Mouse (Mus musculus) lung, embryonic 14.5 days (tissue): ENCODE measurements at regions not wholly inside any gene's neighbourhood (a gene's known extent, or its start where the extent isn't known, plus 50 kb on each side); places are given as distances from the start of the nearest gene placed in this dataset.

ENCODE experiments used
- ATAC-seq: fragments of 200-750 bp; cut with Nextera tagmentation; 2 replicates; pipeline ENCODE4 v1.8.0; 2017; ENCODE audit warnings: mild to moderate bottlenecking, moderate TSS enrichment, moderate library complexity; ENCODE audit not compliant: insufficient read depth
- DNase-seq: peaks from one replicate; pipeline ENCODE4 v3.0.0-alpha.2; 2015
- H3K27ac ChIP-seq: fragments of 300-500 bp; sonication (generic); 2 replicates; pipeline ENCODE4 v1.5.1; 2014; ENCODE audit warnings: low read depth, mild to moderate bottlenecking, moderate library complexity
- H3K27me3 ChIP-seq: fragments of 300-500 bp; sonication (generic); 2 replicates; pipeline ENCODE4 v1.6.1; 2014; ENCODE audit warnings: low read length, control low read depth; ENCODE audit not compliant: insufficient read depth
- H3K36me3 ChIP-seq: fragments of 300-500 bp; sonication (generic); 2 replicates; pipeline ENCODE4 v1.6.1; 2014; ENCODE audit warnings: control low read depth; ENCODE audit not compliant: insufficient read depth
- H3K4me1 ChIP-seq: fragments of 300-500 bp; sonication (generic); 2 replicates; pipeline ENCODE4 v1.6.1; 2014; ENCODE audit warnings: antibody characterized with exemption, control low read depth; ENCODE audit not compliant: insufficient read depth
- H3K4me2 ChIP-seq: fragments of 300-500 bp; sonication (generic); 2 replicates; pipeline ENCODE4 v1.6.1; 2014; ENCODE audit warnings: mild to moderate bottlenecking
- H3K4me3 ChIP-seq: fragments of 300-500 bp; sonication (generic); 2 replicates; pipeline ENCODE4 v1.5.1; 2014; ENCODE audit warnings: low read depth, low read length
- H3K9ac ChIP-seq: fragments of 300-500 bp; sonication (generic); 2 replicates; pipeline ENCODE4 v1.6.1; 2014
- H3K9me3 ChIP-seq: fragments of 300-500 bp; sonication (generic); 2 replicates; pipeline ENCODE4 v1.6.1; 2016; ENCODE audit warnings: low read depth, low read length, control low read depth
- CTCF ChIP-seq: IDR thresholded peaks from 2 replicates; pipeline ENCODE4 v1.5.1; 2016; ENCODE audit warnings: antibody characterized with exemption, low read depth
- WGBS: fragments of 180-500 bp; shearing (Covaris S2); extraction: QIAGEN DNeasy Blood & Tissue Kit; methylation state at CpG from one replicate; pipeline ENCODE4 v1.1.7; 2014; 5-methylcytosine and 5-hydroxymethylcytosine counted together

- no peak overlapping the region for H3K9ac ChIP-seq
- H3K27ac ChIP-seq = no peak overlapping the region
- ATAC-seq (no peak; the same call in 1 of the 2 replicates), DNase-seq (no peak)
- no peaks in the 10 kb centered on the region for H3K9me3 ChIP-seq
- TF ChIP-seq CTCF = no peak
- peaks cover 3% of the 10 kb centered on the region; the same call in 1 of the 2 replicates for H3K4me1 ChIP-seq
- H3K4me3 ChIP-seq = no peak overlapping the region
- H3K27me3 ChIP-seq = no peaks in the 10 kb centered on the region
- H3K36me3 ChIP-seq = no peaks in the 10 kb centered on the region
- H3K4me2 ChIP-seq = no peak overlapping the region
- 91% methylated on average over 6 of the region's 6 CpGs for WGBS
Measured at GRCm38 (mm10) chr14:105817481-105817880, 79.1 kb downstream of the Spry2 start.

- no peak overlapping the region; the same call in 1 of the 2 replicates for H3K27ac ChIP-seq
- peak; percentile 71 for DNase-seq
- H3K9ac ChIP-seq = no peak overlapping the region
- no peaks in the 10 kb centered on the region for H3K27me3 ChIP-seq
- 11% methylated on average over 6 of the region's 6 CpGs for WGBS
- peak overlapping the region; percentile 18 for H3K4me3 ChIP-seq
- no peak for TF ChIP-seq CTCF
- H3K9me3 ChIP-seq = no peaks in the 10 kb centered on the region
- H3K4me1 ChIP-seq = peaks cover 3% of the 10 kb centered on the region; the same call in 1 of the 2 replicates
- H3K4me2 ChIP-seq = peak overlapping the region; percentile 57
- H3K36me3 ChIP-seq = no peaks in the 10 kb centered on the region
- ATAC-seq = 0 out of 2 replicates have a peak, but pooled peaks have one; percentile 38
Measured at GRCm38 (mm10) chr14:105815827-105816226, 80.8 kb downstream of the Spry2 start.

- peaks cover 3% of the 10 kb centered on the region; the same call in 1 of the 2 replicates for H3K4me1 ChIP-seq
- H3K9ac ChIP-seq = no peak overlapping the region
- peak overlapping the region; percentile 18 for H3K4me3 ChIP-seq
- WGBS = 11% methylated on average over 12 of the region's 12 CpGs
- H3K36me3 ChIP-seq = no peaks in the 10 kb centered on the region
- no peaks in the 10 kb centered on the region for H3K27me3 ChIP-seq
- H3K27ac ChIP-seq = no peak overlapping the region
- DNase-seq = peak; percentile 48
- ATAC-seq = no peak; the same call in 1 of the 2 replicates
- peak overlapping the region; percentile 57 for H3K4me2 ChIP-seq
- no peaks in the 10 kb centered on the region for H3K9me3 ChIP-seq
- TF ChIP-seq CTCF = no peak
Measured at GRCm38 (mm10) chr14:105815281-105815680, 81.3 kb downstream of the Spry2 start.

GRCm38 (mm10) chr14:105813661-105814060 lies 83.0 kb downstream of the Spry2 start:
- Histone ChIP-seq H3K27ac (no peak overlapping the region), H3K9ac (no peak overlapping the region), H3K9me3 (no peaks in the 10 kb centered on the region), H3K4me1 (peaks cover 3% of the 10 kb centered on the region; the same call in 1 of the 2 replicates), H3K4me2 (no peak overlapping the region), H3K36me3 (no peaks in the 10 kb centered on the region), H3K27me3 (no peaks in the 10 kb centered on the region), H3K4me3 (no peak overlapping the region)
- TF ChIP-seq CTCF = no peak
- no peak for ATAC-seq
- DNase-seq = no peak

GRCm38 (mm10) chr14:105813097-105813496 lies 83.5 kb downstream of the Spry2 start:
- no peaks in the 10 kb centered on the region for H3K36me3 ChIP-seq
- ATAC-seq (no peak), DNase-seq (no peak)
- no peak for TF ChIP-seq CTCF
- H3K9ac ChIP-seq = no peak overlapping the region
- H3K4me2 ChIP-seq = no peak overlapping the region
- no peaks in the 10 kb centered on the region for H3K9me3 ChIP-seq
- peaks cover 3% of the 10 kb centered on the region; the same call in 1 of the 2 replicates for H3K4me1 ChIP-seq
- no peak overlapping the region for H3K4me3 ChIP-seq
- H3K27ac ChIP-seq = no peak overlapping the region
- no peaks in the 10 kb centered on the region for H3K27me3 ChIP-seq
- 92% methylated on average over 6 of the region's 6 CpGs for WGBS

- H3K9me3 ChIP-seq = no peaks in the 10 kb centered on the region
- no peak overlapping the region for H3K4me2 ChIP-seq
- no peak overlapping the region for H3K4me3 ChIP-seq
- no peak overlapping the region for H3K9ac ChIP-seq
- no peak for DNase-seq
- no peaks in the 10 kb centered on the region for H3K27me3 ChIP-seq
- peaks cover 5% of the 10 kb centered on the region for H3K4me1 ChIP-seq
- H3K27ac ChIP-seq = no peak overlapping the region
- H3K36me3 ChIP-seq = no peaks in the 10 kb centered on the region
- WGBS = 81% methylated on average over 6 of the region's 6 CpGs
- ATAC-seq = no peak
- no peak for TF ChIP-seq CTCF
Measured at GRCm38 (mm10) chr14:105805762-105806161, 90.9 kb downstream of the Spry2 start.

GRCm38 (mm10) chr14:105805362-105805761 lies 91.3 kb downstream of the Spry2 start:
- H3K4me2 ChIP-seq = no peak overlapping the region
- DNase-seq (no peak), ATAC-seq (no peak)
- H3K27me3 ChIP-seq = no peaks in the 10 kb centered on the region
- TF ChIP-seq CTCF = no peak
- 71% methylated on average over 5 of the region's 5 CpGs for WGBS
- H3K9me3 ChIP-seq = no peaks in the 10 kb centered on the region
- H3K9ac ChIP-seq = no peak overlapping the region
- peaks cover 5% of the 10 kb centered on the region for H3K4me1 ChIP-seq
- no peak overlapping the region for H3K27ac ChIP-seq
- no peak overlapping the region for H3K4me3 ChIP-seq
- H3K36me3 ChIP-seq = no peaks in the 10 kb centered on the region

- H3K27me3 ChIP-seq = no peaks in the 10 kb centered on the region
- no peaks in the 10 kb centered on the region for H3K36me3 ChIP-seq
- H3K4me3 ChIP-seq = no peak overlapping the region
- TF ChIP-seq CTCF = no peak
- no peak overlapping the region for H3K9ac ChIP-seq
- no peak overlapping the region for H3K4me2 ChIP-seq
- DNase-seq (no peak), ATAC-seq (no peak)
- H3K27ac ChIP-seq = no peak overlapping the region; the same call in 1 of the 2 replicates
- 70% methylated on average over 5 of the region's 5 CpGs for WGBS
- H3K4me1 ChIP-seq = peaks cover 5% of the 10 kb centered on the region
- H3K9me3 ChIP-seq = no peaks in the 10 kb centered on the region
Measured at GRCm38 (mm10) chr14:105804761-105805160, 91.9 kb downstream of the Spry2 start.
